Mouse (Mus musculus) liver, embryonic 12.5 days (tissue): ENCODE measurements at regions not wholly inside any gene's neighbourhood (a gene's known extent, or its start where the extent isn't known, plus 50 kb on each side); places are given as distances from the start of the nearest gene placed in this dataset.

Source experiments
- ATAC-seq: fragments of 200-750 bp; cut with Nextera tagmentation; 2 replicates; pipeline ENCODE4 v1.8.0; 2017; ENCODE audit warnings: moderate number of reproducible peaks, mild to moderate bottlenecking, moderate library complexity
- H3K27ac ChIP-seq: fragments of 300-500 bp; sonication (generic); 2 replicates; pipeline ENCODE4 v1.5.1; 2016; ENCODE audit warnings: mild to moderate bottlenecking
- H3K27me3 ChIP-seq: fragments of 300-500 bp; sonication (generic); replicated peaks from 2 replicates; pipeline ENCODE4 v1.6.1; 2016; ENCODE audit warnings: mild to moderate bottlenecking, moderate library complexity
- H3K36me3 ChIP-seq: fragments of 300-500 bp; sonication (generic); 2 replicates; pipeline ENCODE4 v1.6.1; 2016; ENCODE audit warnings: mild to moderate bottlenecking, moderate library complexity
- H3K4me1 ChIP-seq: fragments of 300-500 bp; sonication (generic); 2 replicates; pipeline ENCODE4 v1.6.1; 2016
- H3K4me2 ChIP-seq: fragments of 300-500 bp; sonication (generic); 2 replicates; pipeline ENCODE4 v1.6.1; 2016; ENCODE audit warnings: mild to moderate bottlenecking, moderate library complexity
- H3K4me3 ChIP-seq: fragments of 300-500 bp; sonication (generic); 2 replicates; pipeline ENCODE4 v1.5.1; 2016; ENCODE audit warnings: mild to moderate bottlenecking, moderate library complexity
- H3K9ac ChIP-seq: fragments of 300-500 bp; sonication (generic); 2 replicates; pipeline ENCODE4 v1.6.1; 2016; ENCODE audit warnings: mild to moderate bottlenecking, moderate library complexity
- H3K9me3 ChIP-seq: fragments of 300-500 bp; sonication (generic); replicated peaks from 2 replicates; pipeline ENCODE4 v1.6.1; 2016; ENCODE audit warnings: mild to moderate bottlenecking, moderate library complexity
- WGBS: fragments of 180-500 bp; shearing (Covaris S2); methylation state at CpG from one replicate; pipeline ENCODE4 v1.1.7; 2016; ENCODE audit not compliant: insufficient replicate concordance; 5-methylcytosine and 5-hydroxymethylcytosine counted together

- no peaks in the 10 kb centered on the region for H3K27me3 ChIP-seq
- H3K4me3 ChIP-seq: no peak overlapping the region
- no peak overlapping the region for H3K9ac ChIP-seq
- no peak overlapping the region for H3K4me2 ChIP-seq
- H3K36me3 ChIP-seq: no peaks in the 10 kb centered on the region
- 52% methylated on average over 3 of the region's 3 CpGs for WGBS
- ATAC-seq: no peak
- H3K9me3 ChIP-seq: no peaks in the 10 kb centered on the region
- no peak overlapping the region for H3K27ac ChIP-seq
- no peaks in the 10 kb centered on the region for H3K4me1 ChIP-seq
Observed at GRCm38 (mm10) chr13:3728888-3729287, 75.2 kb downstream of the Calml3 start.

- H3K4me2 ChIP-seq: no peak overlapping the region
- ATAC-seq: no peak
- H3K4me1 ChIP-seq: no peaks in the 10 kb centered on the region
- no peak overlapping the region for H3K4me3 ChIP-seq
- WGBS: 44% methylated on average over 5 of the region's 5 CpGs
- H3K27ac ChIP-seq: no peak overlapping the region
- H3K36me3 ChIP-seq: no peaks in the 10 kb centered on the region
- H3K9me3 ChIP-seq: no peaks in the 10 kb centered on the region
- H3K9ac ChIP-seq: no peak overlapping the region
- H3K27me3 ChIP-seq: no peaks in the 10 kb centered on the region
Observed at GRCm38 (mm10) chr13:3726331-3726781, 77.8 kb downstream of the Calml3 start.

DNA sequence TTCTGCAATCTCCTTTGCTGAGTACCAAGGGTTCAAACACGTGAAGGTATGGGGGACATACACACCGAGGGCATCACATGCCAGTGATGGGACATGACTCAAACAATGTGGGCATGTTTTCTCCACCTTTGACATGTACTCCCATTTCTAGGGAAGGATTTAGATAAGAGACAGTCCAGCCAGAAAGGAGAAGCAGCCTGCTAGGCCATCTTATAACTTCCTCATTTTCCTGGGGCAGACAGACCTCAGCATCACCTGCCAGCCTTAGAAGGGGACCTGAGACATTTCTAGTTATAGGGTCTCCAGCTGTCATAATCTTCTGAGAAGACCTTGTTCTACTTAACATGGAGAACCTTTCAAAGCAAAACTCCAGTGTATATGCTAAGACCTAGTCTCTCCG lies 78.3 kb downstream of the Calml3 start:
- H3K27me3 ChIP-seq: no peaks in the 10 kb centered on the region
- no peak overlapping the region for H3K27ac ChIP-seq
- no peaks in the 10 kb centered on the region for H3K4me1 ChIP-seq
- H3K9me3 ChIP-seq: no peaks in the 10 kb centered on the region
- H3K4me3 ChIP-seq: no peak overlapping the region
- H3K9ac ChIP-seq: no peak overlapping the region
- H3K36me3 ChIP-seq: no peaks in the 10 kb centered on the region
- H3K4me2 ChIP-seq: no peak overlapping the region
- WGBS: 34% methylated on average over 3 of the region's 3 CpGs
- no peak for ATAC-seq

- no peak overlapping the region for H3K4me3 ChIP-seq
- no peak overlapping the region for H3K4me2 ChIP-seq
- H3K27me3 ChIP-seq: no peaks in the 10 kb centered on the region
- no peak overlapping the region for H3K27ac ChIP-seq
- 51% methylated on average over 3 of the region's 3 CpGs for WGBS
- H3K4me1 ChIP-seq: no peaks in the 10 kb centered on the region
- H3K36me3 ChIP-seq: no peaks in the 10 kb centered on the region
- ATAC-seq: no peak
- no peaks in the 10 kb centered on the region for H3K9me3 ChIP-seq
- no peak overlapping the region for H3K9ac ChIP-seq
Observed at GRCm38 (mm10) chr13:3724313-3724712, 79.8 kb downstream of the Calml3 start.

DNA sequence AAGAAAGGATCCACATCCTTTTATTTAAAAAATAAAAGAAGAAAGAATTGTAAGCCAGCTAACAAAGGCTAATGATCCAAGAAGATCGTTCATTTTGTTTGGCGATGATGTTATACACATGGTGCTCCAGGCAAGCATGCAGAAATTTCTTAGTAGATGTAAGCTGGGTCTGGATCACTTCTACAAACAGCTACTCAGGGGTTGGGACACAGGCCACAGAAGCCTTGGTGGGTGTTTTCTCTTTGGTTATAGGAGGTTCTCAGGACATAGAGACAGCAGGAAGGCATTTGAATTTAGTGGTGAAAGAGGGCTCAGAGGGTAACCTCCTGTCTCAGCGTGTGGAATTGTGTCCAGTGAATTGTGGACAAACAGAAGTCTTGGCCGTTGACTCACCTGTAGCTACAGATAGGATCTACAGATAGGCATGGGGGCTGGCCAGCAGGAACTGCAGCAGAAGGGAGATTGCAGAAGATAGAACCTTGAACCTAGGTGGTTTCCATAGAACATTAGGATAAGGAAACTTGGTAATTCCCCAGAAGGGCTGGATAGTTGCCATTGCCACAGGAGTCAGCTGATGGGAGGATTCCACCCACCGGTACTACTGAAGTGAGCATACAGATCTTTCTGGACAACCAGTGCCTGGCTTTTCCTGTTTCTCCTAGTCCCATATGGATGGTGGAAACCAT lies 80.5 kb downstream of the Calml3 start:
- Histone ChIP-seq H3K4me1 (no peaks in the 10 kb centered on the region), H3K9me3 (no peaks in the 10 kb centered on the region), H3K4me2 (no peak overlapping the region), H3K27me3 (no peaks in the 10 kb centered on the region), H3K36me3 (no peaks in the 10 kb centered on the region), H3K9ac (no peak overlapping the region), H3K4me3 (no peak overlapping the region), H3K27ac (no peak overlapping the region)
- 67% methylated on average over 5 of the region's 5 CpGs for WGBS
- no peak for ATAC-seq

DNA sequence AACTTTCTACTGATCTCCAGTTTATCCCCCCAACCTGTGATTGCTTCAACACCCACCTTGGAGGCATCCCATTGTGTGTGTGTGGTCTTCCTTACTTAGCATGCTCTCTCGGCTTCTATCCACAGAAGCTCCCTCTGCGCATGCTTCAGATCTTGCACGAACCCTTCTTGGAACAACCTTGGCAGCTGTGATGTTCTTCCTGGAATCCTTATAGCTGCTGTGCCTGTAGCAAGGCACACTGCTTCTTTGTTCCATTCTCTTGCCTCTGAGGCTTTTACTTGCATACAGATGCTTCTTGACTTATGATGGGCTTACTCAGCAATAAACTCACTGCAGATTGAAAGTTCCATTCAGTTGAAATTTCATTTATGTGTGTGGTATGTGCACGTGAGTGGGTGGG lies 81.2 kb downstream of the Asb13 start:
- no peaks in the 10 kb centered on the region for H3K4me1 ChIP-seq
- no peaks in the 10 kb centered on the region for H3K9me3 ChIP-seq
- no peak overlapping the region for H3K4me3 ChIP-seq
- ATAC-seq: no peak
- no peak overlapping the region for H3K27ac ChIP-seq
- H3K36me3 ChIP-seq: no peaks in the 10 kb centered on the region
- H3K4me2 ChIP-seq: no peak overlapping the region
- 68% methylated on average over 4 of the region's 4 CpGs for WGBS
- H3K9ac ChIP-seq: no peak overlapping the region
- 0 out of 2 replicates have a peak, but pooled peaks cover 3% of the 10 kb centered on the region for H3K27me3 ChIP-seq

GRCm38 (mm10) chr13:3712497-3713160 lies 78.8 kb downstream of the Asb13 start:
- Histone ChIP-seq H3K4me2 (no peak overlapping the region), H3K9ac (no peak overlapping the region), H3K27ac (no peak overlapping the region), H3K9me3 (no peaks in the 10 kb centered on the region), H3K36me3 (no peaks in the 10 kb centered on the region), H3K4me1 (no peaks in the 10 kb centered on the region), H3K27me3 (0 out of 2 replicates have a peak, but pooled peaks cover 3% of the 10 kb centered on the region), H3K4me3 (no peak overlapping the region)
- WGBS: 29% methylated on average over 19 of the region's 19 CpGs
- no peak for ATAC-seq

- Histone ChIP-seq H3K4me2 (no peak overlapping the region), H3K9ac (no peak overlapping the region), H3K9me3 (no peaks in the 10 kb centered on the region), H3K4me1 (no peaks in the 10 kb centered on the region), H3K4me3 (no peak overlapping the region), H3K27ac (no peak overlapping the region), H3K27me3 (0 out of 2 replicates have a peak, but pooled peaks cover 3% of the 10 kb centered on the region), H3K36me3 (no peaks in the 10 kb centered on the region)
- 19% methylated on average over 3 of the region's 3 CpGs for WGBS
- ATAC-seq: no peak
Observed at GRCm38 (mm10) chr13:3712088-3712487, 78.3 kb downstream of the Asb13 start.

GRCm38 (mm10) chr13:3709982-3710618 lies 76.3 kb downstream of the Asb13 start:
- no peaks in the 10 kb centered on the region for H3K36me3 ChIP-seq
- no peaks in the 10 kb centered on the region for H3K4me1 ChIP-seq
- 0 out of 2 replicates have a peak, but pooled peaks cover 3% of the 10 kb centered on the region for H3K27me3 ChIP-seq
- H3K9ac ChIP-seq: no peak overlapping the region
- no peak overlapping the region for H3K4me3 ChIP-seq
- WGBS: 54% methylated on average over 7 of the region's 7 CpGs
- no peak for ATAC-seq
- no peak overlapping the region for H3K27ac ChIP-seq
- no peak overlapping the region for H3K4me2 ChIP-seq
- H3K9me3 ChIP-seq: no peaks in the 10 kb centered on the region

GRCm38 (mm10) chr13:3708896-3709631 lies 75.2 kb downstream of the Asb13 start:
- no peak overlapping the region for H3K9ac ChIP-seq
- no peaks in the 10 kb centered on the region for H3K4me1 ChIP-seq
- no peak for ATAC-seq
- H3K27ac ChIP-seq: no peak overlapping the region
- H3K4me2 ChIP-seq: no peak overlapping the region
- H3K36me3 ChIP-seq: no peaks in the 10 kb centered on the region
- 0 out of 2 replicates have a peak, but pooled peaks cover 3% of the 10 kb centered on the region for H3K27me3 ChIP-seq
- H3K4me3 ChIP-seq: no peak overlapping the region
- 67% methylated on average over 14 of the region's 14 CpGs for WGBS
- no peaks in the 10 kb centered on the region for H3K9me3 ChIP-seq
